Mouse (Mus musculus): ENCODE results near the gene Adgrf1.
"Not testable (repeated sequence)": the region's sequence is repeated elsewhere in the genome, so short reads cannot be mapped to it uniquely, and the experiment has no call there.

The Adgrf1 gene

DNA sequence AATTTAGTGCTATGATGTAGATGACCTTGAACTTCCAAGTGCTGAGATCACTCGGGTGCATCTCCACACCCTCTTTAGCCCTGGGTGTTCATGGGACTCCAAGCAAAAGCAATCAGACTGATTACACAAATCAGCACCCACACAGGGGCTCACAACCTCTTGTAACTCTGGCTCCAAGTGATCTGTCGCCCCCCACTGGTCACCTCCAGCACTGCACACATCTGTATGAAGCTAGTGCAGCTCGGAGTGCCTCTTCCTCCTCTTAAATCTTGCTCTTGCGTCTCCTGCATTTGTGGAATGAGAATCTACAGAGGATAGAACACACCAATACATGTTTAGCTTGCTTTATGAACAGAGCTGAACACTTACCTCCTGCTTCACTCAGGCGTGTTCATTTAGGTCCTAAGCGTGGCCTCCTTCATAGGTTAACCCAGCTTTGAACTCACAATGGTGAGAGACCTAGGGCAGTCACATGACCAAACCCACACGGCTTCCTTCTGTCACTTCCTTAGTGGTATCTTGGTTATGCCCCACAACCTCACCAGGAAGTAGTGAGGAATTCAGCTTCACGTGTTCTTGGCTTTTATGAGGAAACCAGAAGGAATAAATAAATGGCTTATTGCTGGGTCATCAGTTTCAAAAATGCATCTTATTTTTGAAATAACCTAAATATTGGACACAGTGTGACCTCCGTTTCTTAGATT lies 2.9 kb upstream of the Adgrf1 start:
- peak in 1 of 2 experiments; percentile 43 for DNase-seq

GRCm38 (mm10) chr17:43276220-43276619 lies 6.1 kb downstream of the Adgrf1 start:
- peak; percentile 10 to 12 for DNase-seq

GRCm38 (mm10) chr17:43277223-43277622 lies 7.1 kb downstream of the Adgrf1 start:
- peak; percentile 14 to 30 for DNase-seq

DNA sequence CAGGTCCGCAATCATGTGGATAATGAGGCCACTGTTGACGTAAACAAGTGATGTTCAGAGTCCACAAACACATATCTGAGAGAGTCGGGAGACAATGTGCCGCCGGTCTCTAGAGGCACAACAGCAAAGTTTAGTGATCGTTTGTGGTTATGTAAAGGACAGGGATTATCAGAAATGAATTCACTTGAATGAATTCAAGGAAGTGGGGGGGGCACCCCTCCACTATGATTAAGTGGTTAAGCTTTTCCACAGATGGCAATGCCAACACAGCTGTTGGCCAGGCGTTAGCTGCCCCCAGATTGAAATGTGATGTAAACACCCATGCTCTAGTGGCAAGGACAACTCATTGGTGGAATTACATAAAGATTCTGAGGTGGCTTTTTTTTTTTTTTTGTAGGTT lies 9.5 kb downstream of the Adgrf1 start:
- peak in 1 of 2 experiments; percentile 15 for DNase-seq

GRCm38 (mm10) chr17:43282353-43282752 lies 12.2 kb downstream of the Adgrf1 start:
- DNase-seq, result no peak

- DNase-seq, result no peak
These were observed 12.7 kb downstream of the Adgrf1 start for GRCm38 (mm10) chr17:43282828-43283227.

- DNase-seq, result no peak
These were observed 29.4 kb downstream of the Adgrf1 start for GRCm38 (mm10) chr17:43299515-43299914.

GRCm38 (mm10) chr17:43325986-43326671 lies 56.0 kb downstream of the Adgrf1 start:
- DNase-seq, result peak in 1 of 2 experiments; percentile 18

DNA sequence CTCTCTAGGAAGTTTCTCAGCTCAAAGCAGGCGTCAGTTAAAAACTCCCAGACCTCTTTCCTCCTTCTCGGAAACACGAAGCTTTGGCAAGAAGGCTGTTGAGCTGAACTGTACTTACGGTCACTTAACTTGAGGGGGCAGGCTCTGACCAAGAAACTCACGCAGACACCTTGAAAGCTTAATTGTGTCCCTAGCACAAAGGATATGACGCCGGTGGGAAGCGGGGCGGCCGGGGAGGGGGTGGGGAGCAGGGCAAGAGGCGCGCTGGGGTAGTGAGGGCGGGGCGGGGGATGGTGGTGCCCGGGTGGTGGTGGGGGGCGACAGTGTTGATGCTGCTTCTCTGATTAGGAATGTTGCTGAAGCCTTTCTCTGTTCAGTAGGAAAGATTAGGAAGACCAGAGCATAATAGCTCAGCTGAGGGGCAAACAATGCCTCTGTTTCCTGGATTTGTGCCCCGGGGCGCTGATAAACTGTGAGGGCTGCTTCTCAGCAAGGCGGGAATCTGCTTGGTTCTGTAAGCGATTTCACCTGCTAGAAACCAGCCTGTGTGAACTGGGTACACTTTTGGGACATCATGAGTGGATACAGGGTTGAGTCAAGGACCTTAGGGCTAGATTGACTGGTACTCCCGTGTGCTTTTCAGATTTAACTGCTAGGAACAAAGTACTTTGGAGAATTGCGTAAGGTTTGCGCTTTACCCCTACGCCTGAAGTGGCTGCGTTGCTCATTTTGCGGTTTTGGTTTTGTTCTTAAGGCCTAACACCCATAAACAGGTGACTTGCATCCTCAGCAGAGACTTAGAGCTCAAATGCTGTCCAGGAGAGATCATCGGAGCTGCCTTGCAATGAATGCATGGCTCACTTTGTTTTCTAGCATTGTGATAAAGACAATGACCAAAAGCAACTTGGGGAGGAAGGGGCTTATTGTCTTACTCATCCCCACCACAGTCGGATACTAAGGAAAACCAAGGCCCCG lies 56.9 kb downstream of the Adgrf1 start:
- DNase-seq, result peak; percentile 73 to 76

DNA sequence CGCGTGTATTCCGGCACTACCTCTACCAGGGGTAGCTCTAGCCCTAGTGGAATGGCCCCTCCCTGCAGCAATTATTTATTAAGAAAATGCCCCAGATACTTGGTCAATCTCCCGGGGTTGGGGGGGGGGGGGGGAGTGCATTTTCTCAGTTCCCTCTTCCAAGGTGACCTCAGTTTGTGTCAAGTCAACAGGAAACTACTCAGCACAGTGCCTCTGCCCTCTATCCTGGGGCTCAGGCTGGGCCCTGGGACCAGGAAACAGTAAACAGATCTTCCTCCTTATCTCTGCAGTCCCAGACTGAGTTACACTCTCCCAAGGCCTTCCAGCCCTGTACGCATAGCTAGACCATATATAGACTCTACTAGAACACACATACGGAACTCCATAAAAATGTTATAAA lies 57.7 kb downstream of the Adgrf1 start:
- DNase-seq, result no peak

GRCm38 (mm10) chr17:43329216-43329615 lies 59.1 kb downstream of the Adgrf1 start:
- no peak for DNase-seq

GRCm38 (mm10) chr17:43329761-43330183 lies 59.6 kb downstream of the Adgrf1 start:
- no peak for DNase-seq

DNA sequence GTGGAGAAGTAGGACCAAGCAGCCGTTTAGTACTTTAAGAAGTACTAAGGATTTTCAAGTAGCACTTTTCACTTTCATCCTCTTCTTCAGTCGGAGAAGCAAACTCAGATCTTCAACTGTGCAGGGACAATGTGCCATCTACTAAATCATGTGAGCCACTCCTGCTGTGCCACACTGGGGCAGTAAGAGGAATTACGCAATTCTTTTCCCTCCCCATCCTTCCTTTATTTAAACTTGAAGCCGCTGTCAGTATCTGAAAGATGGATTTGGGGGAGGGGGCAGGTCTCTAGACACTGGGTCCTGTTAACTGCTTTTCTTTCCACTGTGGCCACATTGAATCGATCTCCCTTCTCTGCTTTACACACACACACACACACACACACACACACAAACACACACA lies 62.6 kb downstream of the Adgrf1 start:
- no peak for DNase-seq

DNA sequence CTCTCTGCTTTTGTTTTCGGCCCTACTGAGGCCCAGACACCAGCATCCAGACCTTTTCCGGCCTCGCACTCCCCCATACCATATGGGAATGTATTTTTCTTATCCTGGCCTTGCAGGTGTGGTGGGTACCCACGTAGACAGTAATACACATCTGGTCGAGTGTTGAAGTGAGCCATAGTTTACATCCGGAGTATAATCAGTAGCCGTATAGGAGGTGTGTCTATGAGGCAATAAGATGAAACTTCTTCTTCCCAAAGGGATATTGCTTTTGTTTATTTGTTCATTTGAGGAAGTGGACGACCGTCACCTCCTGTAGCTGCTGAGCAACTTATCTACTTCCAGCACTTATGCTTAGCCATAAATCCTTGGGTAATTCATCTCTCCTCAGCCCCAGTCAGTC lies 63.9 kb downstream of the Adgrf1 start:
- DNase-seq, result no peak

DNA sequence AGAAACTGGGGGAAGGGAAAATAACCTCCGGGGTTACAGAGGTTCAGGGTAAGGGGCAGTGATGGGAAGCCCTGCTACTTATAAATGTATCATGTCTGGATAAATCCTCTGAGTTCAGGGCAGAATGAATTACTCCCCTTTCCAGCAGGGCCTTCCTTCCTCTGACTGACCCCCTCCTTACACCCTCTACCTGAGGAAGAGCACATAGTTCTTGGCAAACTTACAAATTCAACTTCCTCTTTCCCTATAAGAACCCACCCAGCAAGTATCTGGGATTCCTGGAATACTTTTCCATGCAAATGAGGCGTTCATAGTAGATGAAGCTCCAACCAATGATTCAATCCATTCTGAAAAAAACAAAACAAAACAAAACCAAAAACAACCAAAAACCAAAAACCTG lies 67.5 kb downstream of the Adgrf1 start:
- DNase-seq, result peak in 1 of 2 experiments; percentile 31

DNA sequence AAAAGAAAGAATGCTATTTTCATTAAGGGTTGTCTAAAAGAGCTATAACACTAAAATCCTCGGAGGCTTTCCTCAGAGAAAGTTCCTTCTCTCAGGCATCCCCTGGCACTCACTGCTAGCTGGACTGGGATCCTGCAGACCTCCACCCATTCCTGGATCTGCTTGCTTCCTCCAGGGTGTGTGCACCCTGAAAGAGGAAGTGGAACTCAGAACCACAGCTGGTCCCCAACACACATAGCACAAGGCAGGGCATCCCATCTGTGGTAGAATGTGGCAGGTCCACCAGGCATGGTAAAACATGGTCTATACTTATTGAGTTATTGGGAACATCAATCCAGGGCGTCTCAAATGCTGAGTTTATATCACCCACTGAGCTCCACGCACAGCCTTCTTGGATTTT lies 68.2 kb downstream of the Adgrf1 start:
- peak in 1 of 2 experiments; percentile 33 for DNase-seq

GRCm38 (mm10) chr17:43346499-43346898 lies 76.4 kb downstream of the Adgrf1 start:
- DNase-seq, result not testable (repeated sequence)

GRCm38 (mm10) chr17:43357902-43358539 lies 87.9 kb downstream of the Adgrf1 start:
- no peak for DNase-seq

- peak; percentile 71 for DNase-seq
These were observed 89.9 kb downstream of the Adgrf1 start, which contains the start of gene Adgrf5 for GRCm38 (mm10) chr17:43359826-43360619. Gene Adgrf5 (plus strand): TSS chr17:43360451.

DNA sequence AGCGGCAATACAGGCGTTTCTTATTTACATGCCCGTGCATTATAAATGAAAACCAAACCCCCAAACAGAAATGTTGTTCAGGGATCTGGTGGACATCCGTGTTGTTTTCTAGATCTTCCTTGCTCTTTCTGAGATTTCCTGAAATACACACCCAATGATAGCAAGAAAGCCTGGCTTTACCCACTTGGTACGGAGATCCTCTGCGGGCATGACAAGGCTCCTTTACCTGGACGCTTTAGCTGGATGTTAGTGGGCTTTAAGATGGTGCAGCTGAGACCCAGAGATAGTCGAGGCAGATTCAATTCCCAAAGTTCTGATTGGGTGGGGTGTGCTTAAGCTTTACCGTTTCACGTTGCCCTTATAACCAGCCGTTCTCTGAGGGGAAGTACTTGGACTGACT lies 90.9 kb downstream of the Adgrf1 start:
- no peak for DNase-seq

GRCm38 (mm10) chr17:43362362-43362761 lies 92.2 kb downstream of the Adgrf1 start:
- peak; percentile 36 to 50 for DNase-seq

DNA sequence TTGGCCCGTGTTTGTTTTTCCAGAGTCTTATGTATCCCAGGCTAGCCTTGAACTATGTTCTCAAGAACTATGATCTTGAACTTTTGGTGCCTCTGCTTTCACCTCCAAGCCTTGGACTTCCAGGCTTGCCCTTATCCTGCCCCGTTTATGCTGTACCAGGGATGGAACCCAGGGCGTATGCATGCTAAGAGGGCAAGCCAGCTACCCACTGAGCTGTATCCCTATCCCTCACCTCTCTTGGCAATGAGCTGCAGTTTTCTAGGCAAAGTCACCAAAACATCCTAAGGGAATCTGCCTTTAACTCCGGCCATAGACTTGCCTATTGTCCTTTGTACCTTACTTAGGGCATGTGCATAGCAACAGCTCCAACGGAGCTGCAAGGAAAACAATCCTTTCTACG lies 92.8 kb downstream of the Adgrf1 start:
- DNase-seq, result no peak

All from kidney, postnatal 36 days (tissue).